Mouse (Mus musculus) bone marrow, adult 2 months (tissue): ENCODE data around the gene Ascl2.

ENCODE experiments used
- CTCF ChIP-seq: fragments of 200-500 bp; IDR thresholded peaks from 2 replicates; pipeline ENCODE4 v1.5.1; 2011; ENCODE audit warnings: low read length, control low read depth; ENCODE audit not compliant: control insufficient read depth, insufficient read depth
- POLR2A ChIP-seq: fragments of 200-500 bp; IDR thresholded peaks from 2 replicates; pipeline ENCODE4 v1.6.1; 2011; ENCODE audit warnings: low read depth, mild to moderate bottlenecking, control low read depth, low read length, borderline replicate concordance; ENCODE audit not compliant: control insufficient read depth

DNA sequence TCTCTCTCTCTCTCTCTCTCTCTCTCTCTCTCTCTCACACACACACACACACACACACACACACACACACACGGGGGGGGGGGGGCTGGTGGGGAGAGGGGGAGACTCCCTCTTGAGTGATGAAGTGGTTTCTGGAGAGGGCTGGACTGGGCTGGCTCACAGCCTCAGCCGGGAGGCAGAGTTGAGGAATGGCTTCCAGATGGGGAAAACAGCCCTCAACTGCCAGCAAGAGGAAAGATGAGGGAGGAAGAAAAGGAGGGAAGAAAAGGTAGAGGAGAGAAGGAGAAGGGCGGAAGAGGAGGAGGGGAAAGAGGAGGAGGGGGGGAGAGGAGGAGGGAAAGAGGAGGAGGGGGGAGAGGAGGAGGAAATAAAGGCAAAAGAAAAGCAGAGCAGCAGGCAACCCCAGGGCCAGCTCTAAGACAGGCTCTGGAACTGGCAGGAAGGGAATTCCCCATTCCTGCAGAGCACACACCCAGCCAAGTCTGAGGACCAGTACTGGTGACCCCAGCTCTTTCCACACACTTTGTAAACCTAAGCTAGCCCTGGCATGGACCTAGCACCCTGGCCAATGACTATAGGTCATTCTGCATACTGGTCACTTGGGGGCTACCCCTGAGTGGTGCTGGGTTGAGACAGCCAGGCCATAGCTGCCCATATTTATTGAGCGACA is 40.1 kb upstream of the Ascl2 start:
- no peak for TF ChIP-seq POLR2A
- no peak for TF ChIP-seq CTCF
